Mouse (Mus musculus) limb, embryonic 14.5 days (tissue): Measurements from ENCODE around the gene Elovl1. TPM values are rescaled to one million over a fixed set of nuclear protein-coding genes. Genes with fewer than 3 reads are reported as not detected.

ENCODE experiments used
- ATAC-seq: fragments of 200-750 bp; cut with Nextera tagmentation; 2 replicates; pipeline ENCODE4 v1.8.0; 2017; ENCODE audit warnings: low read depth, moderate number of reproducible peaks, moderate TSS enrichment; ENCODE audit not compliant: low FRiP score
- DNase-seq: peaks from one replicate; pipeline ENCODE4 v3.0.0-alpha.2; 2015; ENCODE audit warnings: low spot score
- H3K27ac ChIP-seq: fragments of 300-500 bp; sonication (generic); replicated peaks from 2 replicates; pipeline ENCODE4 v1.5.1; 2014; ENCODE audit warnings: low read depth, mild to moderate bottlenecking, low read length, moderate library complexity, mixed read lengths
- H3K27me3 ChIP-seq: fragments of 300-500 bp; sonication (generic); 2 replicates; pipeline ENCODE4 v1.6.1; 2014; ENCODE audit warnings: low read length, mixed read lengths; ENCODE audit not compliant: control insufficient read depth, insufficient read depth
- H3K36me3 ChIP-seq: fragments of 300-500 bp; sonication (generic); 2 replicates; pipeline ENCODE4 v1.6.1; 2014; ENCODE audit warnings: mild to moderate bottlenecking, low read length, moderate library complexity, mixed read lengths; ENCODE audit not compliant: control insufficient read depth, insufficient read depth
- H3K4me1 ChIP-seq: fragments of 300-500 bp; sonication (generic); 2 replicates; pipeline ENCODE4 v1.6.1; 2014; ENCODE audit warnings: antibody characterized with exemption, low read length, mixed read lengths; ENCODE audit not compliant: control insufficient read depth, insufficient read depth
- H3K4me2 ChIP-seq: fragments of 300-500 bp; sonication (generic); replicated peaks from 2 replicates; pipeline ENCODE4 v1.6.1; 2014; ENCODE audit warnings: low read depth, mild to moderate bottlenecking, low read length, moderate library complexity; ENCODE audit not compliant: severe bottlenecking
- H3K4me3 ChIP-seq: fragments of 300-500 bp; sonication (generic); replicated peaks from 2 replicates; pipeline ENCODE4 v1.5.1; 2014; ENCODE audit warnings: low read length
- H3K9ac ChIP-seq: fragments of 300-500 bp; sonication (generic); 2 replicates; pipeline ENCODE4 v1.6.1; 2014; ENCODE audit warnings: mild to moderate bottlenecking, low read depth, low read length, moderate library complexity; ENCODE audit not compliant: severe bottlenecking
- H3K9me3 ChIP-seq: fragments of 300-500 bp; sonication (generic); 2 replicates; pipeline ENCODE4 v1.6.1; 2016; ENCODE audit warnings: low read length; ENCODE audit not compliant: control insufficient read depth
- POLR2A ChIP-seq: fragments of 200-500 bp; IDR thresholded peaks from 2 replicates; pipeline ENCODE4 v1.8.0; 2012; ENCODE audit warnings: inconsistent platforms, mild to moderate bottlenecking, moderate library complexity, borderline replicate concordance; ENCODE audit not compliant: insufficient read depth, insufficient read length; ENCODE audit errors: extremely low read depth
- WGBS: fragments of 180-500 bp; shearing (Covaris S2); extraction: QIAGEN DNeasy Blood & Tissue Kit; methylation state at CpG from one replicate; pipeline ENCODE4 v1.1.7; 2014; 5-methylcytosine and 5-hydroxymethylcytosine counted together
- polyA plus RNA-seq, 2 experiments: library from polyadenylated mRNA; depleted of rRNA in 1 of 2; stranded (reverse) in 1 of 2; unstranded in 1 of 2; fragments of >200 nt; fragmentation: Nextera tagmentation in 1 of 2; extraction: Ambion mirVana in 1 of 2; gene quantifications; 2 replicates each; pipeline versions ENCODE4 v1.2.1 to v1.2.3; 2012 to 2014

The Elovl1 gene
- polyA plus RNA-seq (2012; rRNA removed) (147 and 170 TPM in 2 replicates), polyA plus RNA-seq (2014; fragmentation: Nextera tagmentation; extraction: Ambion mirVana) (106 and 135 TPM in 2 replicates)

DNA sequence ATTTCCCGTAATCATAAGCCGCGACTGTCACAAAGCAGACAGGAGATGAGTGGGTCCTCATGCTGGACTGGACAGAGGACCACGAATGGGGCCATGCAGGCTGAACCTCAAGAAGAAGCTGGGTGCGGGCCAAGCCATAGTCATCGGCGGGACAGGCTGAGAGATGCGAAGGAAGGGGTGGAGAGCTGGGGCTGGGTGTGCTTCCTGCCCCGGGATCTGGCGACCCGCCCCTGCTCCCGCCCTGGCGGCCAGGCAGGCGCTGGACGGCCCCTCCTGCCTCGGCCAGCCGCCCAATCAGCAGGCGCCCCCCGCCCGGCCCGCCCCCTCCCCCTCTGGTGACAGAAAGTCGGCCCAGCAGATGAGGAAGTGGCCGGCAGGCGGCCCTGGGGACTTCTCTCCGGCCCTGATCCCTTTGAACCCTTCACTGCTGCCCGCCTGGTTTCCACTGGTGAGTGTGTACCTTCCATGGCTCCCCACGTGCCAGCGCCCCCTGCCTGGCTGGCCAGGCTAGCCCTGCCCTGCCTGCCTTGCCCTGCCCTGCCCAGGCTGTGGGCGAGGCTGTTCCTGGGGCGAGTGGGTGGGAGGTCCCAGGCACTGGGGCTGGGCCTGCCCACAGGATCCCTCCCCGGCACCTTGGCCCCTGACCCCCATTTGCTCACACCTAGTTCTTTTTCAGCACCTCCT, at the start of gene Elovl1:
TSS of gene Elovl1 (plus strand) at position 326 of the 684 bp plus-strand sequence.
- DNase-seq, result peak; percentile 88
- WGBS, result 2% methylated on average over 16 of the region's 31 CpGs

GRCm38 (mm10) chr4:118383271-118383670, 44.6 kb upstream of the Elovl1 start:
- Histone ChIP-seq H3K27ac (no peak overlapping the region), H3K4me1 (no peaks in the 10 kb centered on the region), H3K4me3 (no peak overlapping the region), H3K27me3 (no peaks in the 10 kb centered on the region), H3K9me3 (no peaks in the 10 kb centered on the region), H3K4me2 (no peak overlapping the region), H3K9ac (no peak overlapping the region), H3K36me3 (peaks cover 94% of the 10 kb centered on the region)
- DNase-seq, result no peak
- ATAC-seq, result no peak
- WGBS, result 98% methylated on average over 7 of the region's 7 CpGs
- TF ChIP-seq POLR2A, result no peak

More for the DNA sequence above, at the start of gene Elovl1:
- Histone ChIP-seq H3K4me1 (peaks cover 21% of the 10 kb centered on the region), H3K4me3 (peak within 1 kb of the TSS; percentile 66), H3K36me3 (peaks cover 25% of the 10 kb centered on the region), H3K9ac (peak within 1 kb of the TSS; percentile 69), H3K9me3 (no peaks in the 10 kb centered on the region), H3K27ac (peak within 1 kb of the TSS; percentile 73), H3K4me2 (peak within 1 kb of the TSS; percentile 90), H3K27me3 (no peaks in the 10 kb centered on the region)
- peak; percentile 97 for ATAC-seq
- peak; percentile 37; the same call in 1 of the 2 replicates for TF ChIP-seq POLR2A

DNA sequence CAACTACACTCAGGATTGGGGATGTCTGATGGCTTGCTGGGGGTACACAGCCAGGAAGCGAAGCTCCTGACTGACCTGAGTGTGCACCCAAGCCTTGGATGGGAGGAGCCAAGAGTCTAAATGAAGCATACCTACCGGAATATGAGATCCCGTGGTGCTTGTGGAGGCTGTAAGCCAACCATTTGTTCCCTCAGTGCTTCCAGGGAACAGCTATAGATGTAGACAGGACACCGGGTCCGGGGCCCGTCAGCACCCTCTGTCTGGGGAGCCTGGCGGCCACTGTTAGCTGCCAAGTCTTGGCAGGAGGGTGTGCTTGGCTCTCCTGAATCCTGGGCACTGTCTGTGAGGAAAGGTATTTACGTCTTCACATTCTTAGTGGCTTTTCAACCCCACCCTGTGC, 40.6 kb upstream of the Elovl1 start:
- no peak for TF ChIP-seq POLR2A
- Histone ChIP-seq H3K4me3 (no peak overlapping the region), H3K27ac (no peak overlapping the region), H3K4me2 (no peak overlapping the region), H3K4me1 (no peaks in the 10 kb centered on the region), H3K36me3 (peaks cover 98% of the 10 kb centered on the region), H3K9me3 (no peaks in the 10 kb centered on the region), H3K27me3 (no peaks in the 10 kb centered on the region), H3K9ac (no peak overlapping the region)
- ATAC-seq (no peak), DNase-seq (no peak)
- 94% methylated on average over 8 of the region's 8 CpGs for WGBS

DNA sequence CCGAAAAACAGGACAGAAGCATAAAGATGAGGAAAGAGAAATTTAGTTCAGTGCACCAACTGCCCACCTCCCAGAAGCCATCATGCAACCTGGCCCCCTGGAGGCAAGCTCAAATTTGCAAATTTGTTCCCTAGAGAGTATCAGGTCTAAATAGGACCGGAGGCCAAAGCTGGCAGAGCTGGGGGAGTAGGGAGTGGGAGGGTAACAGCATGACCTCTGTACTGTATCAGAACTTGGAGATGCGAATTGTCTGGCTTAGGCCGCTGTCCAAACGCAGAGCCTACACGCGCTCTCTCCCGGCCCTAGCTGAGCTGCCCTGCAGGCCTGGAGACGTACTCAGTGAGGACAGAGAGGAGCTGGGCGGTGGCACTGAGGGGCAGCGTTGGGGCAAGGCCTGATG, 37.7 kb upstream of the Elovl1 start:
- no peaks in the 10 kb centered on the region for H3K9me3 ChIP-seq
- H3K9ac ChIP-seq, result no peak overlapping the region
- no peak for TF ChIP-seq POLR2A
- no peaks in the 10 kb centered on the region for H3K27me3 ChIP-seq
- H3K36me3 ChIP-seq, result peaks cover 98% of the 10 kb centered on the region
- H3K4me2 ChIP-seq, result no peak overlapping the region
- 90% methylated on average over 11 of the region's 11 CpGs for WGBS
- ATAC-seq (no peak), DNase-seq (no peak)
- H3K4me1 ChIP-seq, result no peaks in the 10 kb centered on the region
- no peak overlapping the region for H3K4me3 ChIP-seq
- H3K27ac ChIP-seq, result no peak overlapping the region

DNA sequence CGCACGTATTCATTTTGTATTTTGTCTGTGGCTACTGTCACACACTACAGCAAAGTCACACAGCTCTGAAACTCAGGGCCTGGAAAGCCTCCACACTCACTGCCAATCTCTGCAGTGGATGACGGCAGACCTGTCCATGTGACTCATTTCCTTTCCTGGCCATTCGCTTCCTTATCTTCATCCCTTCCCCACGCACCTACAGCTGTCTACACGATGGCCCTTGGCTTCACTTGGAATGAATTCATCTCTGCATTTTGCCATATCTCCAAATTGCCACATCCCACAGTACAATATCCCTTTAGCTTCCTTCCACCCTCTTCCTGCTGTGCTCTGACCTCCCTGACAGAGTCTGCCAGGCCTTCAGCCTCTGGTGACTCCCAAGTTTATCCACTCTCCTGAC, 33.4 kb upstream of the Elovl1 start:
- Histone ChIP-seq H3K4me1 (no peaks in the 10 kb centered on the region), H3K9ac (no peak overlapping the region), H3K36me3 (peaks cover 95% of the 10 kb centered on the region), H3K4me2 (no peak overlapping the region), H3K4me3 (no peak overlapping the region), H3K27ac (no peak overlapping the region), H3K27me3 (no peaks in the 10 kb centered on the region), H3K9me3 (no peaks in the 10 kb centered on the region)
- no peak for DNase-seq
- 91% methylated on average over 6 of the region's 6 CpGs for WGBS
- ATAC-seq, result no peak
- no peak for TF ChIP-seq POLR2A
